Mouse (Mus musculus) testis, adult 2 months (tissue): Measurements from ENCODE around the gene Enox1.

Experiments used
- CTCF ChIP-seq: fragments of 200-500 bp; IDR thresholded peaks from 2 replicates; pipeline ENCODE4 v1.5.1; 2012; ENCODE audit warnings: low read depth, mild to moderate bottlenecking, inconsistent platforms, low read length, moderate library complexity; ENCODE audit not compliant: control insufficient read depth, insufficient read depth, insufficient replicate concordance
- POLR2A ChIP-seq: fragments of 200-500 bp; IDR thresholded peaks from 2 replicates; pipeline ENCODE4 v1.6.1; 2012; ENCODE audit warnings: low read depth, mild to moderate bottlenecking, inconsistent platforms, low read length, moderate library complexity; ENCODE audit not compliant: control insufficient read depth

DNA sequence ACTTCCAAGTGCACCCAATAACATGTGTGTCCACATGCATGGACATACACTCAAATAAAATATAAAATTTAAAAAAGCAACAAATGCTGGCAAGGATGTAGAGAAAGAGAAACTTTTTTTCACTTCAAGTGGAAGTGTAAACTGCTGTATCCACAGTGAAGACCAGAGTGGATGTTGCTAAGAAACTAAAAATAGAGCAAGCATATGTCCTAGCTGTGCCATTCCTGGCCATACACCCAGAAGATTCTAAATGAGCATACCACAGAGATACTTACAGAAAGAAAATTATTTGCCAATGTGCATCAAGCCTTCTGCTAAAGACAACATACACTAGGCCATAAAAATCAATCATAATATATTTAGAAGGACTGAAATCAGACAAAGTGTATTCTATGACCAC, 592.4 kb downstream of the Enox1 start:
- TF ChIP-seq CTCF, result no peak
- TF ChIP-seq POLR2A, result no peak
